Mouse (Mus musculus) spleen, adult 2 months (tissue): ENCODE results near the gene Eml6.
"Not testable (repeated sequence)": the region's sequence is repeated elsewhere in the genome, so short reads cannot be mapped to it uniquely, and the experiment has no call there.

Source experiments
- CTCF ChIP-seq: fragments of 200-500 bp; IDR thresholded peaks from 2 replicates; pipeline ENCODE4 v1.5.1; 2011; ENCODE audit warnings: mild to moderate bottlenecking, inconsistent platforms; ENCODE audit not compliant: insufficient read depth, insufficient read length, insufficient replicate concordance; ENCODE audit errors: extremely low read depth
- POLR2A ChIP-seq: fragments of 200-500 bp; IDR thresholded peaks from 2 replicates; pipeline ENCODE4 v1.6.1; 2011; ENCODE audit warnings: low read depth, low read length, inconsistent platforms

GRCm38 (mm10) chr11:29825271-29825718, 200.5 kb downstream of the Eml6 start, which contains the start of gene 4931440F15Rik:
- TF ChIP-seq CTCF, POLR2A: not testable (repeated sequence)
